Mouse (Mus musculus): Measurements from ENCODE around the gene Ifitm7.
A peak's percentile ranks its signal among the peaks of the same experiment; 100 is the strongest.

Gene Ifitm7

GRCm38 (mm10) chr16:13986574-13987478 is at the start of gene Ifitm7, which contains the start of gene 2900011O08Rik:
Ifitm7 (minus strand) TSS chr16:13986888.
2900011O08Rik (plus strand) TSS chr16:13986604.
- peak; percentile 92 for DNase-seq (ENCODE audit: low read depth, low spot score)

- peak; percentile 61 for DNase-seq (ENCODE audit: low read depth, low spot score)
Observed at GRCm38 (mm10) chr16:14033076-14033475, 46.4 kb upstream of the Ifitm7 start.

GRCm38 (mm10) chr16:14030650-14031049 is 44.0 kb upstream of the Ifitm7 start:
- peak; percentile 19 for DNase-seq (ENCODE audit: low read depth, low spot score)

GRCm38 (mm10) chr16:14029851-14030250 is 43.2 kb upstream of the Ifitm7 start:
- peak; percentile 73 for DNase-seq (ENCODE audit: low read depth, low spot score)

GRCm38 (mm10) chr16:14029072-14029471 is 42.4 kb upstream of the Ifitm7 start:
- peak; percentile 60 for DNase-seq (ENCODE audit: low read depth, low spot score)

- DNase-seq (ENCODE audit: low read depth, low spot score): peak; percentile 25
Observed at GRCm38 (mm10) chr16:14025091-14025990, 38.7 kb upstream of the Ifitm7 start.

- no peak for DNase-seq (ENCODE audit: low read depth, low spot score)
Observed at GRCm38 (mm10) chr16:14021166-14021822, 34.6 kb upstream of the Ifitm7 start.

- no peak for DNase-seq (ENCODE audit: low read depth, low spot score)
Observed at GRCm38 (mm10) chr16:14017306-14017705, 30.6 kb upstream of the Ifitm7 start.

- DNase-seq (ENCODE audit: low read depth, low spot score): no peak
Observed at GRCm38 (mm10) chr16:14009966-14010365, 23.3 kb upstream of the Ifitm7 start.

- no peak for DNase-seq (ENCODE audit: low read depth, low spot score)
Observed at GRCm38 (mm10) chr16:14008708-14009107, 22.0 kb upstream of the Ifitm7 start.

- DNase-seq (ENCODE audit: low read depth, low spot score): no peak
Observed at GRCm38 (mm10) chr16:14008081-14008480, 21.4 kb upstream of the Ifitm7 start.

GRCm38 (mm10) chr16:14005266-14005665 is 18.6 kb upstream of the Ifitm7 start:
- peak; percentile 16 for DNase-seq (ENCODE audit: low read depth, low spot score)

- DNase-seq (ENCODE audit: low read depth, low spot score): no peak
Observed at GRCm38 (mm10) chr16:14004726-14005125, 18.0 kb upstream of the Ifitm7 start.

- DNase-seq (ENCODE audit: low read depth, low spot score): peak; percentile 55
Observed at GRCm38 (mm10) chr16:14004170-14004569, 17.5 kb upstream of the Ifitm7 start.

GRCm38 (mm10) chr16:14003386-14004130 is 16.9 kb upstream of the Ifitm7 start:
- DNase-seq (ENCODE audit: low read depth, low spot score): no peak

GRCm38 (mm10) chr16:13994502-13994901 is 7.8 kb upstream of the Ifitm7 start:
- no peak for DNase-seq (ENCODE audit: low read depth, low spot score)

GRCm38 (mm10) chr16:13994076-13994475 is 7.4 kb upstream of the Ifitm7 start:
- no peak for DNase-seq (ENCODE audit: low read depth, low spot score)

GRCm38 (mm10) chr16:13992518-13993248 is 6.0 kb upstream of the Ifitm7 start:
- peak; percentile 55 for DNase-seq (ENCODE audit: low read depth, low spot score)

- no peak for DNase-seq (ENCODE audit: low read depth, low spot score)
Observed at GRCm38 (mm10) chr16:13986197-13986573, 503 bp downstream of the Ifitm7 start.

- DNase-seq (ENCODE audit: low read depth, low spot score): no peak
Observed at GRCm38 (mm10) chr16:13983161-13983560, 3.5 kb downstream of the Ifitm7 start.
